In the genomic region with DNA sequence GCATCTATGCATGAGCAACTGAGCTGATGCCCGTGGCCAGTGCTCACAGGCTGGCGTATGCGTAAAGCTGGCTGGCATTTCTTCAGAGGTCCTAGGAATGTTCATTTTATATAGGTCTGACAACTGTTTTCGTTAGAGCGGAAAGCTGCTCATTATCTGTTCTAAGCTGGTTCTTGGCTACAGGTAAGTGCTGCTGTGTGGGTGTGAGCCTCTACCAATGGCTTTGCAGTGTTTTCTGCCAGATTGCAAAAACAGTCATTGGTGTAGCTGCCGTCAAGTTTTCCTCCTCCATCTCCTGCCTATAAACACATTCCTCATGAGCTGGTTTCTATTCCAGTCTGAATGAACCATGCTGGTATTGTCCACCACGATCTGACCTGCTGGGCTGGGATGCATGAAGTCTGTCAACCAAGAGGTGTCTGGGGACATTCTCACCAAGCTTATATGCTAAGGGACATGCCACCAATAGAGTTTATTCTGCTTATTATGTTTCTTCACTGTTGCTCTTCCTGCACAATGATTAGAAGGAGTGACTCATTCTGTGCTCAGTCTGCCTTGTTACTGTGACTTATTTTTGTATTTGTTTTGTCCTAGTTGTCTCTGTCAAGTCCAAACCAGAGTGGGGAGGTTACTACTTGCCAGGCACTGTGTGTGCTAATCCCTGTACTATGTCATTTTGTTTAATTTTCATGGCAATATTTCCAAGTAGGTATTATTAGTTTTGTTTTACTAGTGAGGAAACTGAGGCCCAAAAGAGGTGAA, we compare ENCODE assay signal across 16 mouse cellular contexts. TPM values are rescaled to one million over a fixed set of nuclear protein-coding genes. Genes with fewer than 3 reads are reported as not detected.
"Had no signal": no experiment of that assay in that cellular context is flagged by ENCODE, and none has a peak within 500 bp of the region (broad histone marks: within the 10 kb centered on the region; RNA-seq: fewer than 3 reads in every experiment).

No protein-coding gene starts in this region.

- H3K4me3 ChIP-seq: intestine, embryonic 15.5 days; kidney, embryonic 15.5 days; limb, embryonic 13.5 days; midbrain, embryonic 13.5 days had no signal

- DNase-seq: kidney, adult 18-20 months; kidney, postnatal 14 days; layer of hippocampus, postnatal 36 days; lung, adult 18-20 months; spleen, adult 18-20 months; thymus, adult 18-20 months; thymus, postnatal 14 days had no signal

- H3K27ac ChIP-seq: intestine, embryonic 15.5 days; kidney, embryonic 15.5 days; limb, embryonic 13.5 days; liver, embryonic 14.5 days; midbrain, embryonic 13.5 days had no signal

RNA-seq across cellular contexts. Expression of a gene that starts 56.5 kb away (rescaled TPM):
- total RNA-seq: layer of hippocampus, postnatal 36 days; left cerebral cortex, postnatal 14 days; liver, adult 2 months; megakaryocyte progenitor cell, adult 5-6 weeks; midbrain, postnatal 0 days had no signal
